Mouse (Mus musculus) liver, embryonic 12.5 days (tissue): ENCODE data around the gene Bmp6. TPM values are rescaled to one million over a fixed set of nuclear protein-coding genes. Genes with fewer than 3 reads are reported as not detected.

Source experiments
- ATAC-seq: fragments of 200-750 bp; cut with Nextera tagmentation; 2 replicates; pipeline ENCODE4 v1.8.0; 2017; ENCODE audit warnings: moderate number of reproducible peaks, mild to moderate bottlenecking, moderate library complexity
- H3K27ac ChIP-seq: fragments of 300-500 bp; sonication (generic); 2 replicates; pipeline ENCODE4 v1.5.1; 2016; ENCODE audit warnings: mild to moderate bottlenecking
- H3K27me3 ChIP-seq: fragments of 300-500 bp; sonication (generic); replicated peaks from 2 replicates; pipeline ENCODE4 v1.6.1; 2016; ENCODE audit warnings: mild to moderate bottlenecking, moderate library complexity
- H3K36me3 ChIP-seq: fragments of 300-500 bp; sonication (generic); 2 replicates; pipeline ENCODE4 v1.6.1; 2016; ENCODE audit warnings: mild to moderate bottlenecking, moderate library complexity
- H3K4me1 ChIP-seq: fragments of 300-500 bp; sonication (generic); 2 replicates; pipeline ENCODE4 v1.6.1; 2016
- H3K4me2 ChIP-seq: fragments of 300-500 bp; sonication (generic); 2 replicates; pipeline ENCODE4 v1.6.1; 2016; ENCODE audit warnings: mild to moderate bottlenecking, moderate library complexity
- H3K4me3 ChIP-seq: fragments of 300-500 bp; sonication (generic); 2 replicates; pipeline ENCODE4 v1.5.1; 2016; ENCODE audit warnings: mild to moderate bottlenecking, moderate library complexity
- H3K9ac ChIP-seq: fragments of 300-500 bp; sonication (generic); 2 replicates; pipeline ENCODE4 v1.6.1; 2016; ENCODE audit warnings: mild to moderate bottlenecking, moderate library complexity
- H3K9me3 ChIP-seq: fragments of 300-500 bp; sonication (generic); replicated peaks from 2 replicates; pipeline ENCODE4 v1.6.1; 2016; ENCODE audit warnings: mild to moderate bottlenecking, moderate library complexity
- WGBS: fragments of 180-500 bp; shearing (Covaris S2); methylation state at CpG from one replicate; pipeline ENCODE4 v1.1.7; 2016; ENCODE audit not compliant: insufficient replicate concordance; 5-methylcytosine and 5-hydroxymethylcytosine counted together
- polyA plus RNA-seq: library from polyadenylated mRNA; unstranded; fragments of >200 nt; fragmentation: Nextera tagmentation; extraction: Ambion mirVana; gene quantifications from 2 replicates; pipeline ENCODE4 v1.2.1, GENCODE M21; 2016

Bmp6 gene
- polyA plus RNA-seq = 0.51 and 0.91 TPM in 2 replicates

GRCm38 (mm10) chr13:38344713-38345430, at the start of gene Bmp6:
Gene Bmp6, plus strand, starts transcription at chr13:38345107.
- no peak within 1 kb of the TSS for H3K27ac ChIP-seq
- peak within 1 kb of the TSS; percentile 63 for H3K4me2 ChIP-seq
- no peaks in the 10 kb centered on the region for H3K36me3 ChIP-seq
- H3K9me3 ChIP-seq = no peaks in the 10 kb centered on the region
- peak; percentile 80 for ATAC-seq
- peaks cover 72% of the 10 kb centered on the region for H3K27me3 ChIP-seq
- whole genome bisulfite sequencing = 3% methylated on average over 54 of the region's 54 CpGs
- peak within 1 kb of the TSS; percentile 41 for H3K4me3 ChIP-seq
- H3K4me1 ChIP-seq = peaks cover 16% of the 10 kb centered on the region; the same call in 1 of the 2 replicates
- H3K9ac ChIP-seq = no peak within 1 kb of the TSS

- Histone ChIP-seq H3K4me3 (no peak overlapping the region), H3K36me3 (no peaks in the 10 kb centered on the region), H3K27me3 (no peaks in the 10 kb centered on the region), H3K4me1 (no peaks in the 10 kb centered on the region), H3K9ac (no peak overlapping the region), H3K9me3 (no peaks in the 10 kb centered on the region), H3K27ac (no peak overlapping the region), H3K4me2 (no peak overlapping the region)
- WGBS = 65% methylated on average over 8 of the region's 8 CpGs
- no peak for ATAC-seq
Measured at GRCm38 (mm10) chr13:38296166-38296565, 48.7 kb upstream of the Bmp6 start.

GRCm38 (mm10) chr13:38296601-38297000, 48.3 kb upstream of the Bmp6 start:
- no peak overlapping the region for H3K9ac ChIP-seq
- no peaks in the 10 kb centered on the region for H3K9me3 ChIP-seq
- no peaks in the 10 kb centered on the region for H3K4me1 ChIP-seq
- H3K27me3 ChIP-seq = no peaks in the 10 kb centered on the region
- H3K4me3 ChIP-seq = no peak overlapping the region
- no peak overlapping the region for H3K27ac ChIP-seq
- WGBS = 58% methylated on average over 8 of the region's 8 CpGs
- ATAC-seq = no peak
- no peak overlapping the region for H3K4me2 ChIP-seq
- H3K36me3 ChIP-seq = no peaks in the 10 kb centered on the region

GRCm38 (mm10) chr13:38311125-38311524, 33.8 kb upstream of the Bmp6 start:
- H3K9me3 ChIP-seq = no peaks in the 10 kb centered on the region
- H3K4me3 ChIP-seq = no peak overlapping the region
- WGBS = 75% methylated on average over 3 of the region's 3 CpGs
- ATAC-seq = no peak
- no peak overlapping the region for H3K4me2 ChIP-seq
- no peaks in the 10 kb centered on the region for H3K4me1 ChIP-seq
- no peak overlapping the region for H3K27ac ChIP-seq
- no peak overlapping the region for H3K9ac ChIP-seq
- no peaks in the 10 kb centered on the region for H3K36me3 ChIP-seq
- H3K27me3 ChIP-seq = no peaks in the 10 kb centered on the region

GRCm38 (mm10) chr13:38312357-38313040, 32.4 kb upstream of the Bmp6 start:
- WGBS = 68% methylated on average over 12 of the region's 12 CpGs
- H3K4me2 ChIP-seq = no peak overlapping the region
- no peak for ATAC-seq
- no peak overlapping the region for H3K9ac ChIP-seq
- no peaks in the 10 kb centered on the region for H3K4me1 ChIP-seq
- no peaks in the 10 kb centered on the region for H3K9me3 ChIP-seq
- no peaks in the 10 kb centered on the region for H3K36me3 ChIP-seq
- H3K4me3 ChIP-seq = no peak overlapping the region
- no peaks in the 10 kb centered on the region for H3K27me3 ChIP-seq
- no peak overlapping the region for H3K27ac ChIP-seq

GRCm38 (mm10) chr13:38314590-38314989, 30.3 kb upstream of the Bmp6 start:
- 76% methylated on average over 7 of the region's 7 CpGs for WGBS
- Histone ChIP-seq H3K9me3 (no peaks in the 10 kb centered on the region), H3K36me3 (no peaks in the 10 kb centered on the region), H3K4me1 (no peaks in the 10 kb centered on the region), H3K9ac (no peak overlapping the region), H3K4me2 (no peak overlapping the region), H3K27ac (no peak overlapping the region), H3K27me3 (no peaks in the 10 kb centered on the region), H3K4me3 (no peak overlapping the region)
- ATAC-seq = no peak

GRCm38 (mm10) chr13:38318418-38318817, 26.5 kb upstream of the Bmp6 start:
- Histone ChIP-seq H3K4me1 (no peaks in the 10 kb centered on the region), H3K27ac (no peak overlapping the region), H3K9me3 (no peaks in the 10 kb centered on the region), H3K9ac (no peak overlapping the region), H3K4me2 (no peak overlapping the region), H3K36me3 (no peaks in the 10 kb centered on the region), H3K4me3 (no peak overlapping the region), H3K27me3 (no peaks in the 10 kb centered on the region)
- 62% methylated on average over 1 of the region's 1 CpGs for WGBS
- no peak for ATAC-seq

GRCm38 (mm10) chr13:38320354-38320753, 24.6 kb upstream of the Bmp6 start:
- 51% methylated on average over 10 of the region's 10 CpGs for WGBS
- ATAC-seq = no peak
- no peaks in the 10 kb centered on the region for H3K9me3 ChIP-seq
- H3K27me3 ChIP-seq = no peaks in the 10 kb centered on the region
- no peak overlapping the region for H3K27ac ChIP-seq
- H3K4me3 ChIP-seq = no peak overlapping the region
- no peak overlapping the region for H3K9ac ChIP-seq
- H3K4me2 ChIP-seq = no peak overlapping the region
- no peaks in the 10 kb centered on the region for H3K4me1 ChIP-seq
- no peaks in the 10 kb centered on the region for H3K36me3 ChIP-seq

- Histone ChIP-seq H3K27me3 (no peaks in the 10 kb centered on the region), H3K9me3 (no peaks in the 10 kb centered on the region), H3K4me2 (no peak overlapping the region), H3K4me3 (no peak overlapping the region), H3K36me3 (no peaks in the 10 kb centered on the region), H3K4me1 (no peaks in the 10 kb centered on the region), H3K9ac (no peak overlapping the region), H3K27ac (no peak overlapping the region)
- WGBS = 64% methylated on average over 10 of the region's 10 CpGs
- no peak for ATAC-seq
Measured at GRCm38 (mm10) chr13:38324452-38324851, 20.5 kb upstream of the Bmp6 start.

GRCm38 (mm10) chr13:38327377-38327776, 17.5 kb upstream of the Bmp6 start:
- H3K27me3 ChIP-seq = no peaks in the 10 kb centered on the region
- no peak for ATAC-seq
- no peak overlapping the region for H3K4me3 ChIP-seq
- no peak overlapping the region for H3K27ac ChIP-seq
- H3K4me1 ChIP-seq = no peaks in the 10 kb centered on the region
- no peaks in the 10 kb centered on the region for H3K9me3 ChIP-seq
- H3K9ac ChIP-seq = no peak overlapping the region
- H3K4me2 ChIP-seq = no peak overlapping the region
- no peaks in the 10 kb centered on the region for H3K36me3 ChIP-seq
- WGBS = 33% methylated on average over 2 of the region's 2 CpGs

GRCm38 (mm10) chr13:38333496-38333895, 11.4 kb upstream of the Bmp6 start:
- no peak for ATAC-seq
- Histone ChIP-seq H3K9me3 (no peaks in the 10 kb centered on the region), H3K4me1 (no peaks in the 10 kb centered on the region), H3K4me3 (no peak overlapping the region), H3K4me2 (no peak overlapping the region), H3K27ac (no peak overlapping the region), H3K36me3 (no peaks in the 10 kb centered on the region), H3K9ac (no peak overlapping the region), H3K27me3 (no peaks in the 10 kb centered on the region)
- 85% methylated on average over 5 of the region's 5 CpGs for WGBS

GRCm38 (mm10) chr13:38342598-38342997, 2.3 kb upstream of the Bmp6 start:
- Histone ChIP-seq H3K36me3 (no peaks in the 10 kb centered on the region), H3K27ac (no peak overlapping the region), H3K27me3 (peaks cover 50% of the 10 kb centered on the region), H3K4me3 (no peak overlapping the region), H3K9ac (no peak overlapping the region), H3K9me3 (no peaks in the 10 kb centered on the region), H3K4me1 (peaks cover 16% of the 10 kb centered on the region; the same call in 1 of the 2 replicates), H3K4me2 (no peak overlapping the region)
- ATAC-seq = no peak
- 26% methylated on average over 7 of the region's 7 CpGs for WGBS
